Mouse (Mus musculus): Measurements from ENCODE around the gene Serac1.
A peak's percentile ranks its signal among the peaks of the same experiment; 100 is the strongest.

Serac1 gene

DNA sequence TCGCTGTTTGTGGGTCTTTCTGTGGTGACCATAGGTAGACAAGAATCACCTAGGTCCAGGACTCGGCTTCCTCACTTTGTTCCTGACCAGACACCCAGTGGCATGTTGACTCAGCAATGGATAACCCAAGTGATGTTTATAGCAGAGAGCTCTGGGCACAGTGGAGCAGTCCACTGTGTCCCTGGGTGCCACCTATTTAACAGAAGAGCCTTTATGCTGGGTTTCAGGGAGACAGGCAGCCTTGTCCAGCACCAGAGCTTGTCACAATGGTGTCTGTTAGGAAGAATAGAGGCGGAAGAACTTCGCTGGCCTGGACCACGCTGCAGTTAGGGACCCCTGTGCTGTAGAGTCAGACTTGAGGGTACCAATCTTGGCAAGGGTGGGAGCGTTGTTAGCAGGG, 77.0 kb downstream of the Serac1 start:
- no peak for DNase-seq

DNA sequence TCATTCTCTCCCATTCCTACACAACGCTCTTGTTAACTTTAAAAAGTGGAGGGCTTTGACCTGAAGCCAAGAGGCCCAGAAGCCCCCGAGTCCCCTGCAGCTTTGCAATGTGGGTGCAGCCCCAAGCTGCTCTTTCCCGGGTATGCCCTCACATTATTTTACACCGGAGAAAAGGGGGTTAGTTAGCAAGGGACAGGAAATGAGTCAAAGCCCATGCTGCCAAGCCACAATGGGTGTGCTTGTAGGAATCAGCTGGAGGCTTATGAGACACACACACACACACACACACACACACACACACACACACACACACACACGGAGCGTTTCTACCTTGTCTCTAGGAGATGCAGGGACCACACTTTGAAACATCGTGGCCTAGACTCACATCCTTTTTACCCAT, 77.7 kb downstream of the Serac1 start:
- no peak for DNase-seq

DNA sequence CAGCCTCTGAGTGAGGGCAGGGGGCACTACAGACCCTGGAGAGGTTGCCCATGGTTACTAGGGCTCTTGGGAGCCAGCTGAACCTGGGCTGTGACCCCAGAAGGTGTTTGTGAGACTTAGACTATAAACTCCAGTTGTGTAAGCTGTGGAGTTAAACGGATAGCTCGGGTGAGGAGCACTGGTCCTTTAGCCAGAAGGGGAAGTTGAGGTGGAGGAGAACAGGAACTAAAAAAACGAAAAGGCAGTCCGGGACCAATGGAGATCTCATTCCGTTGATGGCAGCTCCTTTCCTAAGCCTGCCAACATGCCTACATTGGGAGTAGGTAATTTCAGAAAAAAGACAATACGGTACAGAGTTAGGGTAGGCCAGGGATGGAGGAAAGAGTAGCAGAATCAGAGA, 78.2 kb downstream of the Serac1 start:
- DNase-seq: no peak

GRCm38 (mm10) chr17:6000864-6001319, 78.6 kb downstream of the Serac1 start:
- peak; percentile 91 for DNase-seq

- no peak for DNase-seq
Measured at GRCm38 (mm10) chr17:5999039-5999543, 80.5 kb downstream of the Serac1 start.

- DNase-seq: no peak
Measured at GRCm38 (mm10) chr17:5998235-5998500, 81.4 kb downstream of the Serac1 start.

GRCm38 (mm10) chr17:5997380-5998234, 81.9 kb downstream of the Serac1 start:
- peak; percentile 89 for DNase-seq

DNA sequence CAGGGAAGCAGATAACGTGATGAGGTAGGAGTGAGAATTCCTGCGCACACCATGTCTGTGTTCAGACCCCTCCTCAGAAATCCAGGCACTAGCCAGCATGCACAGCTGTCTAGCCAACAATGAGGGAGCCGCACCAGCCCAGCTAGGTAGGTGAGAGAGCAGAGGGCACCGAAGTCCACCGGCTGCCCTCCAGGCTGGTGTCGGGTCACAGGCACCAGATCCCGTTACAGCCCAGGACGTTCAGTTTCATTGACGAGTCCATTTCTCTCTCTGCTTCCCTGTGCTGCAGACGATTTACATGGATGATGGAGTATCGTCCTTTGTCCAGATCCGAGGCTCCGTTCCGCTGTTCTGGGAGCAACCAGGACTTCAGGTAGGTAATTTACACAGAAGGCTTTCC, 83.0 kb downstream of the Serac1 start:
- DNase-seq: no peak

GRCm38 (mm10) chr17:5994606-5995005, 84.9 kb downstream of the Serac1 start:
- DNase-seq: no peak

GRCm38 (mm10) chr17:5993581-5994260, 85.8 kb downstream of the Serac1 start:
- DNase-seq: no peak

DNA sequence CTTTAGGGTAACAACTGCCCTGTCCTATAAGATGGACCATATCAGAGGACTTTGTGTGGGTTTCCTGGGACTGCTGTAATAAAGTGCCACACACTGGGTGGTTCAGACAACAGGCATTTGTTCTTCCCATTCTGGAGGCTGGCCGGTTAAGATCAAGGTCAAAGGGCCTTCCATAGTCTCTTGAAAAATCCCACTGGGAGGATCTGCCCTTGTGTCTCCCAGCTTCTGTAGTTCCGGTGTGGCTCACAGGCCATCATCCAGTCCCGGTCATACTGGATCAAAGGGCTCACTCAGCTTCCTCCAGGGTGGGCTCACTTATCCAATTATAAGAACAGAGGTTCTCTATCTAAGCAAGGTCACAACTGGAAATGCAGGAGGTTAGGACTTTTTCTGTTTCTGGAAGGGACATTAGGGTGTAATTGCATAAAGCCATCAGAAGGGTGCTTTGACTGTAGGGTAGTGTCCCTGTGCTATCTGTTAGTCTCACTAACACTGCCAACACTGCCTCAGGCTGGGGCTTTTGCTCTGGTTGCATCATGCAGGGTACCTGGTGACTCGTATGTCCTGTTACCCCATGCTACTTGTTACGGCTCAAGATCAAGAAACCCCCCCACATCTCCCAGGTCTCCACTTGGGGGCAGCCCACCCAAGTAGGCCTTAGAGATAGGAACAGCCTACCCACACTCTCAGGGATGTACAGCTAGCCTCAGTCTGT, 86.5 kb downstream of the Serac1 start:
- DNase-seq: no peak
